Comparison of ENCODE assay signal across 8 mouse cellular contexts in the genomic region with DNA sequence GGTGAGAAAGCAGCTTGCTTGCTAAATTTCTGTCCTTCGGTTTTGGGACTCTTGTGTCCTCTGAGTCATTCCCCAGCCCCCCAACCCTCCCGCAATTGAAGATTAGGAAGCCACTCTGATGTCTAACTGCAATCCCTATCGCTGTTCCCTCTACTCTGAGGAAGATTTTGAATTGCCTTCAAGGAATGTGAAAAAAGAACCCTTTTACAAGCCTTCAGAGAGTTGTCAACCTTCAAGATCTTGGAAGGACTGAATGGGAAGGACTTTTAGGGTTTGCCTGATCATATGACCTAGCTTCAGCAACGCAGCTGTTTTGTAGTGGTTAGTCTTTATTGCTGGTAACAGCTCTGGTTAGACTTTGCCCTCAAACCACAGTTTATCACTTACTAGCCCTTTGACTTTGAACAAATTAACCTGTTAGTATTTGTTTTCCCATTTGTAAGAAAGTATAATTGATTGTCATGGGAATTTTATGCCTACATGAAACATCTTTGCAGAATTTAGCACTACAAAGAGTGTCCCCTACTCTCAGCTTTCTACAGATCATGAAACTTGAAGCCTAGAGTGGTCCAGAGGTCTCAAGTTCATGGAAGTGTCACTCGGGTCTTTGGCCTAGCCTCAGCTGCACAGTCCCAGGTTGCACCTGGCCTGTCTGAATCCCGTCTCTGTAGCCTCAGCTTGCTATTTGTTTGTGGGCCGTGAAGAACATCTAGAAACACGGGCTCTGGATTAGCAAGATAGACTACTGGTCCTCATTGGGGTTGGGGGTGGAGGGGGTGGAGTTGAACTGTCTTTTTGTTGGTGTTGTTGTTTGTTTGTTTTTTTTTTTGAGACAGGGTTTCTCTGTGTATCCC. TPM values are rescaled to one million over a fixed set of nuclear protein-coding genes. Genes with fewer than 3 reads are reported as not detected.
DNase-seq lines count a peak whose midpoint lies in the region; ATAC-seq and TF ChIP-seq lines count a peak whose summit lies in the region.

No protein-coding gene starts in this region.

- H3K4me3 ChIP-seq in heart, embryonic 10.5 days: peak overlapping the region; percentile 67
- H3K4me3 ChIP-seq in hindbrain, embryonic 10.5 days: peak overlapping the region; percentile 57
- H3K4me3 ChIP-seq in liver, embryonic 14.5 days (ENCODE audit: insufficient read depth in 1 of 2, low read depth in 2 of 2, low read length in 2 of 2): peak overlapping the region; percentile 51 to 55

- H3K36me3 ChIP-seq in heart, embryonic 10.5 days: no peaks in the 10 kb centered on the region
- no peaks in the 10 kb centered on the region for H3K36me3 ChIP-seq in hindbrain, embryonic 10.5 days
- H3K36me3 ChIP-seq in liver, embryonic 14.5 days (replicated peaks; ENCODE audit: control insufficient read depth, insufficient read depth, low read depth): no peaks in the 10 kb centered on the region

- intact Hi-C loops in heart, postnatal 36 days (cut with DNase I): loop anchor here (2.0 to 5.0 kb wide), 4 partner anchors 21 to 99 kb away; a partner anchor contains a TSS

- 0 out of 2 replicates have a peak overlapping the region, but pooled peaks have one; percentile 3 for H3K9ac ChIP-seq in liver, embryonic 14.5 days (replicated peaks)

- TF ChIP-seq EP300 in liver, embryonic 14.5 days (IDR thresholded peaks at IDR 0.05; ENCODE audit: low read depth): no peak

- H3K27ac ChIP-seq in heart, embryonic 10.5 days: peak overlapping the region; percentile 93
- H3K27ac ChIP-seq in hindbrain, embryonic 10.5 days: peak overlapping the region; percentile 97
- peak overlapping the region; percentile 26; the same call in 1 of the 2 replicates for H3K27ac ChIP-seq in liver, embryonic 14.5 days

- 34% methylated on average over 8 of the region's 8 CpGs for WGBS in heart, embryonic 10.5 days
- 36% methylated on average over 8 of the region's 8 CpGs for WGBS in hindbrain, embryonic 10.5 days
- WGBS in liver, embryonic 14.5 days (ENCODE audit: insufficient replicate concordance): 28% methylated on average over 8 of the region's 8 CpGs

- peaks cover 20% of the 10 kb centered on the region for H3K27me3 ChIP-seq in heart, embryonic 10.5 days (ENCODE audit: insufficient read depth, poor library complexity, severe bottlenecking)
- peaks cover 30% of the 10 kb centered on the region for H3K27me3 ChIP-seq in hindbrain, embryonic 10.5 days (ENCODE audit: insufficient read depth, poor library complexity, severe bottlenecking)
- H3K27me3 ChIP-seq in liver, embryonic 14.5 days (ENCODE audit: control insufficient read depth, insufficient read depth, low read length): peaks cover 30% of the 10 kb centered on the region

- ATAC-seq in liver, embryonic 14.5 days (ENCODE audit: insufficient read depth): no peak

- TF ChIP-seq CTCF in liver, embryonic 14.5 days (IDR thresholded peaks at IDR 0.05; ENCODE audit: low read depth): no peak

- peak overlapping the region; percentile 82 for H3K4me2 ChIP-seq in liver, embryonic 14.5 days (ENCODE audit: low read depth)

- peaks cover 62% of the 10 kb centered on the region for H3K4me1 ChIP-seq in heart, embryonic 10.5 days
- H3K4me1 ChIP-seq in hindbrain, embryonic 10.5 days (replicated peaks): peaks cover 72% of the 10 kb centered on the region
- peaks cover 5 to 35% of the 10 kb centered on the region in 2 experiments; a peak in 3 of 4 replicates for H3K4me1 ChIP-seq in liver, embryonic 14.5 days (replicated peaks; ENCODE audit: control insufficient read depth in 2 of 2, insufficient read depth in 2 of 2, low read length in 1 of 2)

- no peak for DNase-seq in heart, embryonic 10.5 days (ENCODE audit: low spot score)
- DNase-seq in heart, postnatal 36 days: no peak
- DNase-seq in adipocyte (ENCODE audit: low spot score): peak; percentile 74
- no peak for DNase-seq in hindbrain, embryonic 10.5 days (ENCODE audit: low spot score)
- no peak for DNase-seq in liver, embryonic 14.5 days (ENCODE audit: low read depth in 3 of 3, low spot score in 3 of 3)
- DNase-seq in retina, postnatal 1 day: no peak
- DNase-seq in frontal cortex, postnatal 10 days (ENCODE audit: low spot score in 2 of 2): no peak
- DNase-seq in thymus, postnatal 14 days: no peak

- H3K9me3 ChIP-seq in heart, embryonic 10.5 days: no peaks in the 10 kb centered on the region
- no peaks in the 10 kb centered on the region for H3K9me3 ChIP-seq in hindbrain, embryonic 10.5 days
- H3K9me3 ChIP-seq in liver, embryonic 14.5 days (ENCODE audit: control insufficient read depth, low read length): no peaks in the 10 kb centered on the region

RNA-seq across cellular contexts. Expression of a gene that starts 4.4 kb away (rescaled TPM):
- 0.35 TPM in 1 of 2 replicates, not detected in the other for polyA plus RNA-seq in heart, embryonic 10.5 days (2016; fragmentation: Nextera tagmentation; extraction: Ambion mirVana)
- total RNA-seq in heart, postnatal 36 days (2021): not detected
- polyA plus RNA-seq in hindbrain, embryonic 10.5 days (2016; fragmentation: Nextera tagmentation; extraction: Ambion mirVana): 0.31 and 0.36 TPM in 2 replicates
- polyA plus RNA-seq in liver, embryonic 14.5 days (2012; rRNA removed): 0.17 and 0.20 TPM in 2 replicates
- 0.18 and 0.32 TPM in 2 replicates for polyA plus RNA-seq in liver, embryonic 14.5 days (2014; fragmentation: Nextera tagmentation; extraction: Ambion mirVana)

RNA-seq across cellular contexts. Expression of a gene that starts 33.5 kb away (rescaled TPM):
- polyA plus RNA-seq in heart, embryonic 10.5 days (2016; fragmentation: Nextera tagmentation; extraction: Ambion mirVana): 220 and 264 TPM in 2 replicates
- total RNA-seq in heart, postnatal 36 days (2021): 10 to 100 TPM; 56.6 to 56.9 TPM
- polyA plus RNA-seq in hindbrain, embryonic 10.5 days (2016; fragmentation: Nextera tagmentation; extraction: Ambion mirVana): 288 and 299 TPM in 2 replicates
- polyA plus RNA-seq in liver, embryonic 14.5 days (2012; rRNA removed): 118 and 133 TPM in 2 replicates
- polyA plus RNA-seq in liver, embryonic 14.5 days (2014; fragmentation: Nextera tagmentation; extraction: Ambion mirVana): 205 and 219 TPM in 2 replicates

RNA-seq across cellular contexts. Expression of a gene that starts 33.9 kb away (rescaled TPM):
- 8.9 and 15.8 TPM in 2 replicates for polyA plus RNA-seq in heart, embryonic 10.5 days (2016; fragmentation: Nextera tagmentation; extraction: Ambion mirVana)
- 10 to 100 TPM; 12.9 to 13.0 TPM for total RNA-seq in heart, postnatal 36 days (2021)
- 24.9 and 26.3 TPM in 2 replicates for polyA plus RNA-seq in hindbrain, embryonic 10.5 days (2016; fragmentation: Nextera tagmentation; extraction: Ambion mirVana)
- 4.9 and 5.6 TPM in 2 replicates for polyA plus RNA-seq in liver, embryonic 14.5 days (2012; rRNA removed)
- 4.7 and 6.2 TPM in 2 replicates for polyA plus RNA-seq in liver, embryonic 14.5 days (2014; fragmentation: Nextera tagmentation; extraction: Ambion mirVana)

RNA-seq across cellular contexts. Expression of a gene that starts 47.8 kb away (rescaled TPM):
- 15.2 and 19.4 TPM in 2 replicates for polyA plus RNA-seq in heart, embryonic 10.5 days (2016; fragmentation: Nextera tagmentation; extraction: Ambion mirVana)
- total RNA-seq in heart, postnatal 36 days (2021): under 1 TPM; 0.67 to 0.73 TPM
- polyA plus RNA-seq in hindbrain, embryonic 10.5 days (2016; fragmentation: Nextera tagmentation; extraction: Ambion mirVana): 7.3 and 8.5 TPM in 2 replicates
- polyA plus RNA-seq in liver, embryonic 14.5 days (2012; rRNA removed): 178 and 222 TPM in 2 replicates
- 175 and 184 TPM in 2 replicates for polyA plus RNA-seq in liver, embryonic 14.5 days (2014; fragmentation: Nextera tagmentation; extraction: Ambion mirVana)

Comparison
In these comparisons a context has a peak if more than half of its experiments do, and no peak if none do; other contexts are left out.
1. H3K27ac ChIP-seq: peak in every context shown above with its lines; median percentile 97 in hindbrain, embryonic 10.5 days; 93 in heart, embryonic 10.5 days; 26 in liver, embryonic 14.5 days.